Mouse (Mus musculus) liver, embryonic 13.5 days (tissue): ENCODE data around the gene Rexo1. TPM values are rescaled to one million over a fixed set of nuclear protein-coding genes. Genes with fewer than 3 reads are reported as not detected.
A peak's percentile ranks its signal among the peaks of the same experiment; 100 is the strongest.

Experiments used
- ATAC-seq: fragments of 200-750 bp; cut with Nextera tagmentation; 2 replicates; pipeline ENCODE4 v1.8.0; 2017; ENCODE audit warnings: low read depth, mild to moderate bottlenecking, moderate number of reproducible peaks, moderate library complexity
- DNase-seq: peaks from one replicate; pipeline ENCODE4 v3.0.0; 2022
- H3K27ac ChIP-seq: fragments of 300-500 bp; sonication (generic); 2 replicates; pipeline ENCODE4 v1.5.1; 2015; ENCODE audit warnings: moderate library complexity, mild to moderate bottlenecking, inconsistent platforms
- H3K27me3 ChIP-seq: fragments of 300-500 bp; sonication (generic); 2 replicates; pipeline ENCODE4 v1.6.1; 2015; ENCODE audit warnings: mild to moderate bottlenecking, inconsistent platforms
- H3K36me3 ChIP-seq: fragments of 300-500 bp; sonication (generic); 2 replicates; pipeline ENCODE4 v1.6.1; 2015; ENCODE audit warnings: mild to moderate bottlenecking, inconsistent platforms
- H3K4me1 ChIP-seq: fragments of 300-500 bp; sonication (generic); replicated peaks from 2 replicates; pipeline ENCODE4 v1.6.1; 2015; ENCODE audit warnings: inconsistent platforms
- H3K4me2 ChIP-seq: fragments of 300-500 bp; sonication (generic); 2 replicates; pipeline ENCODE4 v1.6.1; 2015; ENCODE audit warnings: inconsistent platforms, mild to moderate bottlenecking, moderate library complexity
- H3K4me3 ChIP-seq: fragments of 300-500 bp; sonication (generic); replicated peaks from 2 replicates; pipeline ENCODE4 v1.5.1; 2015; ENCODE audit warnings: mild to moderate bottlenecking, inconsistent platforms
- H3K9ac ChIP-seq: fragments of 300-500 bp; sonication (generic); 2 replicates; pipeline ENCODE4 v1.6.1; 2015; ENCODE audit warnings: mild to moderate bottlenecking, inconsistent platforms
- H3K9me3 ChIP-seq: fragments of 300-500 bp; sonication (generic); replicated peaks from 2 replicates; pipeline ENCODE4 v1.6.1; 2016; ENCODE audit warnings: inconsistent platforms
- WGBS: fragments of 180-500 bp; shearing (Covaris S2); methylation state at CpG from one replicate; pipeline ENCODE4 v1.1.7; 2015; ENCODE audit not compliant: insufficient replicate concordance; 5-methylcytosine and 5-hydroxymethylcytosine counted together
- polyA plus RNA-seq: library from polyadenylated mRNA; unstranded; fragments of >200 nt; fragmentation: Nextera tagmentation; extraction: Ambion mirVana; gene quantifications from 2 replicates; pipeline ENCODE4 v1.2.1, GENCODE M21; 2015

The Rexo1 gene
- polyA plus RNA-seq, 1 experiment from 2014 or later: 13.8 TPM

GRCm38 (mm10) chr10:80603364-80603763 is 42.0 kb upstream of the Rexo1 start:
- DNase-seq (no peak), ATAC-seq (peak; percentile 19)
- H3K4me1 ChIP-seq: peaks cover 83% of the 10 kb centered on the region
- no peaks in the 10 kb centered on the region for H3K27me3 ChIP-seq
- H3K27ac ChIP-seq: peak overlapping the region; percentile 94
- no peaks in the 10 kb centered on the region for H3K9me3 ChIP-seq
- H3K36me3 ChIP-seq: peaks cover 28% of the 10 kb centered on the region
- WGBS: 18% methylated on average over 7 of the region's 7 CpGs
- peak overlapping the region; percentile 92 for H3K4me2 ChIP-seq
- peak overlapping the region; percentile 77 for H3K9ac ChIP-seq
- peak overlapping the region; percentile 69 for H3K4me3 ChIP-seq

DNA sequence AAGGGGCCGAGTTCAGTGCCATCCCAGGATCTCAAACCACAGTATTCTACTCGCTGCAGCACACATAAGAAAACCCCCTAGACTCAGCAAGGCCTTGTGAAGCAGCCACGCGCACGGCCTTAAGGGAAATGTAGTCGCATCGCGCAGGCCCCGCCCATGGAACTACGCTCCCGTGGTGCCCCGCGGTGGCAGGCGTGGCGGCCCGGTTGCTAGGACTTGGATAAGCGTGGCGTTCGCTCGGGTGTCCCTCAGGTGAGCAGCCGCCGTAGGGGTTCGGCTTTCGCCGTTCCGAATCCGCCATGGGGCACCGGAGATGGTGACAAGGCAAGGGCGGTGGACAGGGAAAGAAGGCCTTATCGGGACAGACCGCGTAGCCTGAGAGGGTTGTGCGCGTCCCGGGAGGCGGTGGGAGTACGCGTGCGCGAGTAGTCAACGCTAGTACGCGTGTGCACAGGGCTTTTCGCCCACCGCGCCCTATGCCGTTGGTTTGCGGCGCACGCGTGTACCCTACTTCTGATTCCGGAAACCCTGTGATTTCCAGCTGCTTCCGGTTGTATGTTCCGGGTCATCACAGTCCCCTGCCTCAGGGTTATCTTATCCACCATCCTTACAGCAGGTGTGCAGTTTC is 41.5 kb upstream of the Rexo1 start, which contains the start of the genes Scamp4 and Adat3:
TSS of gene Scamp4 (plus strand) at position 175 of the 628 bp plus-strand sequence.
TSS of gene Adat3 (plus strand) at position 183 of the 628 bp plus-strand sequence.
- Histone ChIP-seq H3K27me3 (no peaks in the 10 kb centered on the region), H3K9ac (peak within 1 kb of the TSS; percentile 77), H3K4me1 (peaks cover 83% of the 10 kb centered on the region), H3K4me3 (peak within 1 kb of the TSS; percentile 69), H3K36me3 (peaks cover 23% of the 10 kb centered on the region), H3K9me3 (no peaks in the 10 kb centered on the region), H3K4me2 (peak within 1 kb of the TSS; percentile 92), H3K27ac (peak within 1 kb of the TSS; percentile 94)
- under 1% methylated on average over 54 of the region's 54 CpGs for WGBS
- ATAC-seq: peak; percentile 85
- DNase-seq: peak; percentile 93

GRCm38 (mm10) chr10:80596318-80596717 is 35.0 kb upstream of the Rexo1 start:
- Histone ChIP-seq H3K4me2 (no peak overlapping the region), H3K4me1 (peaks cover 51% of the 10 kb centered on the region), H3K9me3 (no peaks in the 10 kb centered on the region), H3K27ac (peak overlapping the region; percentile 7; the same call in 1 of the 2 replicates), H3K9ac (peak overlapping the region; percentile 39; the same call in 1 of the 2 replicates), H3K27me3 (no peaks in the 10 kb centered on the region), H3K4me3 (no peak overlapping the region), H3K36me3 (no peaks in the 10 kb centered on the region)
- ATAC-seq (no peak), DNase-seq (no peak)
- 51% methylated on average over 4 of the region's 4 CpGs for WGBS

- WGBS: under 1% methylated on average over 73 of the region's 73 CpGs
Observed at GRCm38 (mm10) chr10:80589879-80590854, 28.8 kb upstream of the Rexo1 start, which contains the start of gene Abhd17a. TSS of gene Abhd17a (minus strand) at chr10:80590341.

GRCm38 (mm10) chr10:80589127-80589878 is 27.9 kb upstream of the Rexo1 start:
- Histone ChIP-seq H3K27ac (peak overlapping the region; percentile 78), H3K9me3 (no peaks in the 10 kb centered on the region), H3K4me1 (peaks cover 65% of the 10 kb centered on the region), H3K4me3 (peak overlapping the region; percentile 99), H3K27me3 (no peaks in the 10 kb centered on the region), H3K36me3 (peaks cover 25% of the 10 kb centered on the region), H3K9ac (peak overlapping the region; percentile 99), H3K4me2 (peak overlapping the region; percentile 99)
- DNase-seq (no peak), ATAC-seq (no peak)
- 10% methylated on average over 12 of the region's 12 CpGs for WGBS

More at GRCm38 (mm10) chr10:80589879-80590854, 28.8 kb upstream of the Rexo1 start, which contains the start of gene Abhd17a:
- H3K4me1 ChIP-seq: peaks cover 56% of the 10 kb centered on the region
- no peaks in the 10 kb centered on the region for H3K9me3 ChIP-seq
- H3K27me3 ChIP-seq: no peaks in the 10 kb centered on the region
- peak within 1 kb of the TSS; percentile 99 for H3K9ac ChIP-seq
- DNase-seq (peak; percentile 94), ATAC-seq (peak; percentile 95)
- peak within 1 kb of the TSS; percentile 99 for H3K4me3 ChIP-seq
- peaks cover 18% of the 10 kb centered on the region for H3K36me3 ChIP-seq
- H3K27ac ChIP-seq: peak within 1 kb of the TSS; percentile 78
- H3K4me2 ChIP-seq: peak within 1 kb of the TSS; percentile 99

DNA sequence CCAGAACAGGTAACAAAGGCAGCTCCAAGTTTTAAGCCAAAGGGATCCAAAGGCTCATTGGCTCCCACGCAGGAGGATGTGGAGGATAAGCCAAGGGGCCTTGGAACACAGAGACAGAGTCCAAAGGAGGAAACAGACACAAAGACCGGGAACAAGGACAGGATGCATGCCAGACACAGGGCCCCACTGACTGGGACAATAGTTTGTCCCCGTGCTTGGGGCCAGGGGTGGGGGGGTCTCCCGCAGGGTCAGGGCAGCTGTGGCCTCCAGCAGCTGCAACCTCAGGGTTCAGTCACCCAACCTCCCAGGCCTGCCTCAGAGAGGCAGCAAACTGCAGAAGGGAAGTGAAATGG is 25.9 kb upstream of the Rexo1 start:
- ATAC-seq (no peak), DNase-seq (no peak)
- Histone ChIP-seq H3K9ac (no peak overlapping the region), H3K4me2 (peak overlapping the region; percentile 21; the same call in 1 of the 2 replicates), H3K9me3 (no peaks in the 10 kb centered on the region), H3K27ac (peak overlapping the region; percentile 29; the same call in 1 of the 2 replicates), H3K27me3 (no peaks in the 10 kb centered on the region), H3K36me3 (peaks cover 43% of the 10 kb centered on the region), H3K4me3 (no peak overlapping the region; the same call in 1 of the 2 replicates), H3K4me1 (peaks cover 77% of the 10 kb centered on the region)
- WGBS: 66% methylated on average over 4 of the region's 4 CpGs

- Histone ChIP-seq H3K9ac (no peak overlapping the region), H3K4me3 (no peak overlapping the region; the same call in 1 of the 2 replicates), H3K27ac (peak overlapping the region; percentile 29), H3K4me2 (peak overlapping the region; percentile 21; the same call in 1 of the 2 replicates), H3K36me3 (peaks cover 47% of the 10 kb centered on the region), H3K4me1 (peaks cover 77% of the 10 kb centered on the region), H3K27me3 (no peaks in the 10 kb centered on the region), H3K9me3 (no peaks in the 10 kb centered on the region)
- no peak for DNase-seq
- 92% methylated on average over 45 of the region's 51 CpGs for WGBS
- no peak for ATAC-seq
Observed at GRCm38 (mm10) chr10:80586407-80587304, 25.3 kb upstream of the Rexo1 start.

DNA sequence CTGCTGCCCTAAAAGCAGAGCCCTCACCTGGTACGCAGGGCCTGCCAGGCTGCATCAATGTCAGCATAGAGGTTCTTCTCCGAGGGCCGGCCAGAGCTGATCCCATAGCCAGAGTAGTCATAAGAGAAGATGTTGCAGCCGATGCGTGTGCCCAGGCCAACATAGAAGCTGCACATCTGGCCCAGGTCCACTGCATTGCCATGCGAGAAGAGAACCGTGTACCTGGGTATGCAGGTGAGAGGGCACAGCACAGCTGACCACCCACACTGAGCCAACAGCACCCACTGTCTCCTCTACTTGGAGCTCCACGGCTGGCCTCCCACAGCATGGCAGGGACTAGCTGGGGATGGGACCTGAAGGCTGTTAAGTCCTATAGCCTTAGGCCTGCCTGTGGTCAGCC is 24.2 kb upstream of the Rexo1 start:
- WGBS: 87% methylated on average over 8 of the region's 8 CpGs
- H3K4me1 ChIP-seq: peaks cover 68% of the 10 kb centered on the region
- H3K27ac ChIP-seq: peak overlapping the region; percentile 29; the same call in 1 of the 2 replicates
- H3K36me3 ChIP-seq: peaks cover 47% of the 10 kb centered on the region
- H3K9ac ChIP-seq: 0 out of 2 replicates have a peak overlapping the region, but pooled peaks have one; percentile 4
- no peaks in the 10 kb centered on the region for H3K9me3 ChIP-seq
- DNase-seq: no peak
- no peak overlapping the region for H3K4me2 ChIP-seq
- H3K4me3 ChIP-seq: no peak overlapping the region
- no peaks in the 10 kb centered on the region for H3K27me3 ChIP-seq
- ATAC-seq: no peak

GRCm38 (mm10) chr10:80584642-80585552 is 23.5 kb upstream of the Rexo1 start:
- ATAC-seq (no peak; the same call in 1 of the 2 replicates), DNase-seq (no peak)
- H3K9me3 ChIP-seq: no peaks in the 10 kb centered on the region
- H3K4me2 ChIP-seq: no peak overlapping the region
- H3K4me3 ChIP-seq: no peak overlapping the region
- H3K36me3 ChIP-seq: peaks cover 47% of the 10 kb centered on the region
- 66% methylated on average over 12 of the region's 12 CpGs for WGBS
- H3K4me1 ChIP-seq: peaks cover 71% of the 10 kb centered on the region
- H3K9ac ChIP-seq: peak overlapping the region; percentile 26
- no peaks in the 10 kb centered on the region for H3K27me3 ChIP-seq
- H3K27ac ChIP-seq: peak overlapping the region; percentile 50; the same call in 1 of the 2 replicates
